9 mouse cellular contexts compared by ENCODE assay signal in the genomic region with DNA sequence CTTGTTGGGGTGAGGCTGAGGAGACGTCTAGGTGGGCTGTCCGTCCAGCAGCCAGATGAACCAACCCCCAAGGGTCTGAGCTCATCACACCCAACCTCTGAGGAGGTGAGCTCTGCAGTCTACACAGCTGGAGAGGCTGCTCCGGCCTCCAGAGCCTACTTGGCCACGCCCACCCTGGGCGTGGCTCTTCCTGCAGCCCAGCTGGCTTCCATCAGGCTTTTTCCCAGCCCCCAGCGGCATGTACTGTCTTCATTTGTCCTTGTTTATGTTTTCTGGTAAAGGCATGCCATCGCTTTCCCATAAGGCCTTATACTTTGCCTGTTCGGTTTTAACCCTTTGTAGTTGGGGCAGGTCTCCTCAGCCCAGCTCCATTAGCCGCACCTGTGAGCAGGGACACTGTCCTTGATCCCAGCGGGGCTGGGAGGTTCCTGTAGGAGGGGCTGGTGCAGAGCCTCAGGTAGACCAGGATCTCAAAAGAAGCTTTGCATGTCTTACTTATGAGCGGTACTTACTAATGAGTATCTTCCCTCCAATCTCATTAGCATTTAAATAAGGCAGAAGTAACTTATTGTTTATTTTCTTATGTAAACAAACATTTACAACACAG. TPM values are rescaled to one million over a fixed set of nuclear protein-coding genes. Genes with fewer than 3 reads are reported as not detected.
DNase-seq lines count a peak whose midpoint lies in the region; ATAC-seq lines count a peak whose summit lies in the region.
"Had no signal": no experiment of that assay in that cellular context is flagged by ENCODE, and none has a peak within 500 bp of the region (broad histone marks: within the 10 kb centered on the region; RNA-seq: fewer than 3 reads in every experiment).

No protein-coding gene starts in this region.

- no peaks in the 10 kb centered on the region for H3K9me3 ChIP-seq in midbrain, embryonic 13.5 days

- ATAC-seq in erythroid progenitor cell, adult 5-6 weeks (replicated peaks; ENCODE audit: low FRiP score, poor library complexity, severe bottlenecking): 0 out of 2 replicates have a peak, but pooled peaks have one; percentile 30
- peak; percentile 69 for ATAC-seq in midbrain, embryonic 13.5 days

- H3K27ac ChIP-seq in midbrain, embryonic 13.5 days: no peak overlapping the region
- H3K27ac ChIP-seq: liver, embryonic 14.5 days had no signal

- 10% methylated on average over 11 of the region's 11 CpGs for WGBS in midbrain, embryonic 13.5 days

- no peak overlapping the region for H3K4me3 ChIP-seq in midbrain, embryonic 13.5 days (replicated peaks)

- peak; percentile 29 for DNase-seq in NIH3T3 (ENCODE audit: low read depth)
- DNase-seq in heart, postnatal 10 days: peak; percentile 67 to 70
- peak; percentile 69 to 77 for DNase-seq in kidney, postnatal 25 days
- no peak for DNase-seq in layer of hippocampus, adult 11-12 months (ENCODE audit: low spot score)
- no peak for DNase-seq in c-Kit-positive CD71-positive TER-119-positive erythroid progenitor cells, embryonic 14.5 days (ENCODE audit: low spot score)
- DNase-seq in right cerebral cortex, adult 2 months (ENCODE audit: low spot score in 2 of 2): no peak

- H3K9ac ChIP-seq in midbrain, embryonic 13.5 days (replicated peaks): no peak overlapping the region
- H3K9ac ChIP-seq: liver, embryonic 14.5 days had no signal

- peak overlapping the region; percentile 20 for H3K4me2 ChIP-seq in midbrain, embryonic 13.5 days (replicated peaks)

- peaks cover 6% of the 10 kb centered on the region for H3K4me1 ChIP-seq in midbrain, embryonic 13.5 days (replicated peaks)

- 0 out of 2 replicates have a peak, but pooled peaks cover 2% of the 10 kb centered on the region for H3K27me3 ChIP-seq in midbrain, embryonic 13.5 days

- intact Hi-C loops in heart, postnatal 10 days (cut with DNase I): no loop called here

- no peaks in the 10 kb centered on the region for H3K36me3 ChIP-seq in midbrain, embryonic 13.5 days

RNA-seq across cellular contexts. Expression of a gene that starts 8.2 kb away (rescaled TPM):
- total RNA-seq in erythroid progenitor cell, adult 5-6 weeks (2015; ENCODE audit: low replicate concordance): not detected in 2 replicates
- not detected in 2 replicates for total RNA-seq in erythroid progenitor cell, adult 5-6 weeks (2017; ENCODE audit: low replicate concordance)
- not detected for total RNA-seq in heart, postnatal 10 days (2021)
- polyA plus RNA-seq in midbrain, embryonic 13.5 days (2015; fragmentation: Nextera tagmentation; extraction: Ambion mirVana): not detected in 2 replicates

RNA-seq across cellular contexts. Expression of a gene that starts 31.0 kb away (rescaled TPM):
- 1.1 and 1.3 TPM in 2 replicates for total RNA-seq in erythroid progenitor cell, adult 5-6 weeks (2015; ENCODE audit: low replicate concordance)
- total RNA-seq in erythroid progenitor cell, adult 5-6 weeks (2017; ENCODE audit: low replicate concordance): 1.4 and 2.6 TPM in 2 replicates
- 10 to 100 TPM; 19.5 to 24.2 TPM for total RNA-seq in heart, postnatal 10 days (2021)
- polyA plus RNA-seq in midbrain, embryonic 13.5 days (2015; fragmentation: Nextera tagmentation; extraction: Ambion mirVana): 5.7 and 7.3 TPM in 2 replicates

RNA-seq across cellular contexts. Expression of a gene that starts 39.8 kb away (rescaled TPM):
- 1.8 and 4.6 TPM in 2 replicates for total RNA-seq in erythroid progenitor cell, adult 5-6 weeks (2015; ENCODE audit: low replicate concordance)
- 1.3 and 15.4 TPM in 2 replicates for total RNA-seq in erythroid progenitor cell, adult 5-6 weeks (2017; ENCODE audit: low replicate concordance)
- total RNA-seq in heart, postnatal 10 days (2021): under 1 TPM; 0.50 to 0.99 TPM
- polyA plus RNA-seq in midbrain, embryonic 13.5 days (2015; fragmentation: Nextera tagmentation; extraction: Ambion mirVana): 0.13 and 0.24 TPM in 2 replicates

Comparison
In these comparisons a context has a peak if more than half of its experiments do, and no peak if none do; other contexts are left out.
1. DNase-seq: peak in NIH3T3 (single experiment), heart, postnatal 10 days (2 of 2) and kidney, postnatal 25 days (2 of 2); none in layer of hippocampus, adult 11-12 months (single experiment), c-Kit-positive CD71-positive TER-119-positive erythroid progenitor cells, embryonic 14.5 days (single experiment) and right cerebral cortex, adult 2 months (0 of 2).
2. RNA of a gene that starts 31.0 kb away (total RNA-seq): 19.5 to 24.2 TPM in heart, postnatal 10 days; 1.1 to 2.6 TPM in erythroid progenitor cell, adult 5-6 weeks; every median in the first group is over 4 times any median in the second.